Mouse (Mus musculus): ENCODE measurements around the gene Naa38.

Gene Naa38

GRCm38 (mm10) chr11:69395235-69395633 is at the start of gene Naa38, which contains the start of gene Cyb5d1:
TSS of gene Naa38 (plus strand) at chr11:69395487.
TSS of gene Cyb5d1 (minus strand) at chr11:69395631.
- peak; percentile 90 to 92 for DNase-seq (ENCODE audit: low spot score in 2 of 2)

GRCm38 (mm10) chr11:69346441-69346840 is 48.8 kb upstream of the Naa38 start:
- no peak for DNase-seq (ENCODE audit: low spot score in 2 of 2)

GRCm38 (mm10) chr11:69356544-69356943 is 38.7 kb upstream of the Naa38 start:
- no peak for DNase-seq (ENCODE audit: low spot score in 2 of 2)

GRCm38 (mm10) chr11:69357690-69358089 is 37.6 kb upstream of the Naa38 start:
- no peak for DNase-seq (ENCODE audit: low spot score in 2 of 2)

- DNase-seq (ENCODE audit: low spot score in 2 of 2): no peak
These were observed 33.3 kb upstream of the Naa38 start for GRCm38 (mm10) chr11:69362021-69362420.

- DNase-seq (ENCODE audit: low spot score in 2 of 2): no peak
These were observed 32.8 kb upstream of the Naa38 start for GRCm38 (mm10) chr11:69362479-69362878.

- DNase-seq (ENCODE audit: low spot score in 2 of 2): no peak
These were observed 30.9 kb upstream of the Naa38 start for GRCm38 (mm10) chr11:69364376-69364775.

- peak; percentile 84 to 85 for DNase-seq (ENCODE audit: low spot score in 2 of 2)
These were observed 30.4 kb upstream of the Naa38 start for GRCm38 (mm10) chr11:69364910-69365309.

GRCm38 (mm10) chr11:69365722-69366121 is 29.6 kb upstream of the Naa38 start:
- no peak for DNase-seq (ENCODE audit: low spot score in 2 of 2)

- DNase-seq (ENCODE audit: low spot score in 2 of 2): peak; percentile 92 to 94
These were observed 29.0 kb upstream of the Naa38 start for GRCm38 (mm10) chr11:69366157-69366854.

GRCm38 (mm10) chr11:69366855-69367615 is 28.3 kb upstream of the Naa38 start:
- DNase-seq (ENCODE audit: low spot score in 2 of 2): peak in 1 of 2 experiments; percentile 42

- no peak for DNase-seq (ENCODE audit: low spot score in 2 of 2)
These were observed 27.5 kb upstream of the Naa38 start for GRCm38 (mm10) chr11:69367616-69368355.

- DNase-seq (ENCODE audit: low spot score in 2 of 2): no peak
These were observed 26.7 kb upstream of the Naa38 start for GRCm38 (mm10) chr11:69368356-69369214.

- DNase-seq (ENCODE audit: low spot score in 2 of 2): no peak
These were observed 25.9 kb upstream of the Naa38 start, which contains the start of gene Chd3 for GRCm38 (mm10) chr11:69369215-69369989. TSS of gene Chd3 (minus strand) at chr11:69369406.

- DNase-seq (ENCODE audit: low spot score in 2 of 2): no peak
These were observed 25.1 kb upstream of the Naa38 start for GRCm38 (mm10) chr11:69369990-69370816.

- no peak for DNase-seq (ENCODE audit: low spot score in 2 of 2)
These were observed 24.5 kb upstream of the Naa38 start for GRCm38 (mm10) chr11:69370817-69371215.

- DNase-seq (ENCODE audit: low spot score in 2 of 2): no peak
These were observed 23.7 kb upstream of the Naa38 start for GRCm38 (mm10) chr11:69371601-69372000.

- peak; percentile 52 to 65 for DNase-seq (ENCODE audit: low spot score in 2 of 2)
These were observed 23.1 kb upstream of the Naa38 start for GRCm38 (mm10) chr11:69372056-69372779.

GRCm38 (mm10) chr11:69372780-69373170 is 22.5 kb upstream of the Naa38 start:
- DNase-seq (ENCODE audit: low spot score in 2 of 2): no peak
